17 mouse cellular contexts compared by ENCODE assay signal in the genomic region with DNA sequence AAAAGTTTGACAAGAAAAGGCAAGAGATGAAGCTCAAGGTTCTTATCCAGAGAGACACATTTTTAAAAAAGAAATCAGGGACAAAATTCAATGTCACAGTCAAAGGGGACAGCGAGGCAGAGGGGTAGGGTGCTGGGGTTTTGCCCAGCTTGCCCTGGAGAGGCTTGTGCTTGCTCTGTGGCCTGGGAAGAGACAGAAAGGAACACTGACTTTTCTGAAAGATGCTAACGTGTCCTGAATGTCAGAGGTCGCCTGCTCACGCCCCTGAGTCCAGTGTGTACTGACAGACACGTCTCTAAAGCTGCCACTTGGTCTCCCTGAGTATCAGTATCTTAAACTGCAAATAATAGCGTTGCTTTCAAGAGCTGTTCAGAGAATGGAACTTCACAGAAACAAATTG. TPM values are rescaled to one million over a fixed set of nuclear protein-coding genes. Genes with fewer than 3 reads are reported as not detected.
A peak's percentile ranks its signal among the peaks of the same experiment; 100 is the strongest.
DNase-seq lines count a peak whose midpoint lies in the region; ATAC-seq lines count a peak whose summit lies in the region.
"Had no signal": no experiment of that assay in that cellular context is flagged by ENCODE, and none has a peak within 500 bp of the region (broad histone marks: within the 10 kb centered on the region; RNA-seq: fewer than 3 reads in every experiment).

No protein-coding gene starts in this region.

- no peak overlapping the region for H3K4me2 ChIP-seq in kidney, embryonic 14.5 days (replicated peaks; ENCODE audit: low read depth, low read length)
- no peak overlapping the region for H3K4me2 ChIP-seq in kidney, embryonic 15.5 days
- H3K4me2 ChIP-seq: embryonic facial prominence, embryonic 13.5 days; heart, embryonic 12.5 days; hindbrain, embryonic 15.5 days had no signal

- peak overlapping the region; percentile 38; the same call in 1 of the 2 replicates for H3K27ac ChIP-seq in kidney, embryonic 14.5 days (ENCODE audit: low read depth, low read length)
- peak overlapping the region; percentile 73 for H3K27ac ChIP-seq in kidney, embryonic 15.5 days
- H3K27ac ChIP-seq: embryonic facial prominence, embryonic 13.5 days; gastrocnemius, adult 2 months; hindbrain, embryonic 15.5 days had no signal

- no peaks in the 10 kb centered on the region for H3K36me3 ChIP-seq in kidney, embryonic 14.5 days (ENCODE audit: control insufficient read depth, insufficient read depth, low read length)
- H3K36me3 ChIP-seq in kidney, embryonic 15.5 days: no peaks in the 10 kb centered on the region
- H3K36me3 ChIP-seq: embryonic facial prominence, embryonic 13.5 days; heart, embryonic 12.5 days; hindbrain, embryonic 15.5 days had no signal

- no peak overlapping the region for H3K4me3 ChIP-seq in kidney, embryonic 14.5 days (ENCODE audit: low read length)
- no peak overlapping the region for H3K4me3 ChIP-seq in kidney, embryonic 15.5 days (replicated peaks)
- H3K4me3 ChIP-seq: embryonic facial prominence, embryonic 13.5 days; gastrocnemius, adult 2 months; heart, embryonic 12.5 days; hindbrain, embryonic 15.5 days had no signal

- DNase-seq in kidney, adult 11 months: peak; percentile 35
- no peak for DNase-seq in kidney, postnatal 14 days
- DNase-seq in kidney, postnatal 36 days: peak; percentile 41 to 49
- no peak for DNase-seq in urinary bladder, postnatal 10 days (ENCODE audit: low spot score)
- DNase-seq: adrenal gland, adult 8-10 months; adrenal gland, postnatal 36 days; cerebellum, adult 2 months; cerebellum, postnatal 14 days; gastrocnemius, adult 2 months; gastrocnemius, postnatal 25 days had no signal

- no peak for ATAC-seq in kidney, embryonic 14.5 days (ENCODE audit: low FRiP score, low TSS enrichment)
- 0 out of 2 replicates have a peak, but pooled peaks have one; percentile 56 for ATAC-seq in kidney, embryonic 15.5 days (replicated peaks; ENCODE audit: low FRiP score)
- ATAC-seq in activated CD4-positive, CD25-positive, alpha-beta regulatory T cell, adult 4 months: no peak
- ATAC-seq: forebrain, embryonic 14.5 days had no signal

- no peaks in the 10 kb centered on the region for H3K27me3 ChIP-seq in kidney, embryonic 14.5 days (ENCODE audit: control insufficient read depth, insufficient read depth, low read length)
- H3K27me3 ChIP-seq in kidney, embryonic 15.5 days: no peaks in the 10 kb centered on the region
- H3K27me3 ChIP-seq: heart, embryonic 12.5 days; hindbrain, embryonic 15.5 days had no signal

- no peaks in the 10 kb centered on the region for H3K4me1 ChIP-seq in kidney, embryonic 14.5 days (ENCODE audit: control insufficient read depth, insufficient read depth, low read length)
- peaks cover 3% of the 10 kb centered on the region; the same call in 1 of the 2 replicates for H3K4me1 ChIP-seq in kidney, embryonic 15.5 days
- H3K4me1 ChIP-seq: embryonic facial prominence, embryonic 13.5 days; heart, embryonic 12.5 days had no signal

- 0 out of 2 replicates have a peak, but pooled peaks cover 4% of the 10 kb centered on the region for H3K9me3 ChIP-seq in kidney, embryonic 14.5 days (ENCODE audit: control insufficient read depth, low read length)
- H3K9me3 ChIP-seq in kidney, embryonic 15.5 days (replicated peaks): no peaks in the 10 kb centered on the region
- H3K9me3 ChIP-seq: embryonic facial prominence, embryonic 13.5 days; heart, embryonic 12.5 days; hindbrain, embryonic 15.5 days had no signal

- no peak overlapping the region for H3K9ac ChIP-seq in kidney, embryonic 14.5 days (ENCODE audit: low read depth, low read length)
- no peak overlapping the region for H3K9ac ChIP-seq in kidney, embryonic 15.5 days
- H3K9ac ChIP-seq: embryonic facial prominence, embryonic 13.5 days; heart, embryonic 12.5 days; hindbrain, embryonic 15.5 days had no signal

- 42% methylated on average over 6 of the region's 6 CpGs for WGBS in kidney, embryonic 14.5 days
- WGBS in kidney, embryonic 15.5 days: 45% methylated on average over 6 of the region's 6 CpGs

RNA-seq across cellular contexts. Expression of a gene that starts 0.5 kb away (rescaled TPM):
- polyA plus RNA-seq in kidney, embryonic 14.5 days (2014; fragmentation: Nextera tagmentation; extraction: Ambion mirVana): 9.9 and 16.1 TPM in 2 replicates
- polyA plus RNA-seq in kidney, embryonic 15.5 days (2015; fragmentation: Nextera tagmentation; extraction: Ambion mirVana): 19.0 and 20.5 TPM in 2 replicates
- polyA plus RNA-seq in activated CD4-positive, CD25-positive, alpha-beta regulatory T cell, adult 4 months (2017; shearing (Covaris generic)): not detected

Comparison
In these comparisons a context has a peak if more than half of its experiments do, and no peak if none do; other contexts are left out.
1. DNase-seq: peak in kidney, adult 11 months (single experiment) and kidney, postnatal 36 days (2 of 2); none in kidney, postnatal 14 days (single experiment) and urinary bladder, postnatal 10 days (single experiment).